Mouse (Mus musculus) ES-E14 (cell line): ENCODE data around the gene Gng8.

Experiments used
- CHD2 ChIP-seq: IDR thresholded peaks from 2 replicates; pipeline ENCODE4 v1.6.1; 2014; ENCODE audit warnings: mild to moderate bottlenecking, low read depth, low read length, inconsistent platforms
- HCFC1 ChIP-seq: IDR thresholded peaks from 2 replicates; pipeline ENCODE4 v1.6.1; 2012; ENCODE audit warnings: low read length, inconsistent platforms, borderline replicate concordance; ENCODE audit not compliant: insufficient read depth
- MAFK ChIP-seq: IDR thresholded peaks from 2 replicates; pipeline ENCODE4 v1.6.1; 2014; ENCODE audit warnings: mild to moderate bottlenecking, low read depth, low read length, inconsistent platforms; ENCODE audit not compliant: insufficient read depth
- ZC3H11A ChIP-seq: IDR thresholded peaks from 2 replicates; pipeline ENCODE4 v1.6.1; 2012; ENCODE audit warnings: low read depth, mild to moderate bottlenecking, inconsistent platforms, low read length, borderline replicate concordance
- ZNF384 ChIP-seq: IDR thresholded peaks from 2 replicates; pipeline ENCODE4 v1.6.1; 2012; ENCODE audit warnings: low read depth, low read length, inconsistent platforms

- TF ChIP-seq ZNF384 (no peak), HCFC1 (no peak), MAFK (no peak), ZC3H11A (no peak), CHD2 (no peak)
Observed at GRCm38 (mm10) chr7:16905491-16906021, 14.0 kb downstream of the Gng8 start.
